ENCODE assay signal across 27 mouse cellular contexts in the genomic region with DNA sequence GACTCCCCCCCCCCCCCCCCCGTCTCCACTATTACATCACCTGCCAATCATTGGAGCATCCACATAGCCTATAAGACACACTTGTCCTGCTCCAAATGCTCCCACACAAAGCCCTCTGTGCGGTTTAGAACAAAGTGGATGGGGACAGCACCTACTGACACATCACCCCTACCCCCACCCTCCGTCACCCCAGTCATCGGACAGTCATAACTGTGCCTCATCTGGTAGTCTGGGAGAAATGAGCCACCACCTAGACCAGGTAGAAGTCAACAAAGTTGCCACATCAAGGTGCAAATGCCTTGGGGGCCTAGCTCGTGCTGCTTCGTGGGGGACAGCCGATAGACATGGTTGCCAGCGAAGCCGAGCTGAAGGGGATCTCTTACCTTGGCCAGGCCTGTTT.
DNase-seq lines count a peak whose midpoint lies in the region; ATAC-seq and TF ChIP-seq lines count a peak whose summit lies in the region.
"Had no signal": no experiment of that assay in that cellular context is flagged by ENCODE, and none has a peak within 500 bp of the region (broad histone marks: within the 10 kb centered on the region; RNA-seq: fewer than 3 reads in every experiment).

No protein-coding gene starts in this region.

- no peaks in the 10 kb centered on the region; the same call in 1 of the 2 replicates for H3K9me3 ChIP-seq in forebrain, embryonic 10.5 days
- no peaks in the 10 kb centered on the region for H3K9me3 ChIP-seq in forebrain, postnatal 0 days (ENCODE audit: low read length)
- no peaks in the 10 kb centered on the region for H3K9me3 ChIP-seq in midbrain, embryonic 16.5 days (replicated peaks; ENCODE audit: control insufficient read depth, low read length, poor library complexity, severe bottlenecking)
- no peaks in the 10 kb centered on the region for H3K9me3 ChIP-seq in midbrain, embryonic 15.5 days
- H3K9me3 ChIP-seq: embryonic facial prominence, embryonic 12.5 days; embryonic facial prominence, embryonic 15.5 days; forebrain, embryonic 12.5 days; forebrain, embryonic 15.5 days; G1E; intestine, embryonic 15.5 days had no signal

- H3K4me1 ChIP-seq in forebrain, embryonic 10.5 days: peaks cover 23% of the 10 kb centered on the region
- no peaks in the 10 kb centered on the region for H3K4me1 ChIP-seq in forebrain, postnatal 0 days (ENCODE audit: insufficient read depth)
- peaks cover 12% of the 10 kb centered on the region for H3K4me1 ChIP-seq in midbrain, embryonic 16.5 days (ENCODE audit: control insufficient read depth, insufficient read depth, low read length)
- peaks cover 18% of the 10 kb centered on the region for H3K4me1 ChIP-seq in midbrain, embryonic 15.5 days
- H3K4me1 ChIP-seq: embryonic facial prominence, embryonic 12.5 days; intestine, embryonic 15.5 days had no signal

- ATAC-seq in forebrain, postnatal 0 days: no peak
- 0 out of 2 replicates have a peak, but pooled peaks have one; percentile 36 for ATAC-seq in midbrain, embryonic 16.5 days
- no peak for ATAC-seq in midbrain, embryonic 15.5 days (replicated peaks)
- ATAC-seq in activated CD4-positive, CD25-positive, alpha-beta regulatory T cell, adult 4 months: peak; percentile 65
- ATAC-seq: forebrain, embryonic 15.5 days; hindbrain, postnatal 0 days; intestine, embryonic 15.5 days; Patski had no signal

- 97% methylated on average over 9 of the region's 9 CpGs for WGBS in forebrain, embryonic 10.5 days
- WGBS in forebrain, postnatal 0 days: 98% methylated on average over 9 of the region's 9 CpGs
- 91% methylated on average over 9 of the region's 9 CpGs for WGBS in midbrain, embryonic 16.5 days
- 94% methylated on average over 9 of the region's 9 CpGs for WGBS in midbrain, embryonic 15.5 days

- no peaks in the 10 kb centered on the region for H3K36me3 ChIP-seq in forebrain, embryonic 10.5 days (replicated peaks)
- H3K36me3 ChIP-seq in forebrain, postnatal 0 days (ENCODE audit: insufficient read depth): no peaks in the 10 kb centered on the region
- no peaks in the 10 kb centered on the region for H3K36me3 ChIP-seq in midbrain, embryonic 16.5 days (ENCODE audit: control insufficient read depth, insufficient read depth, low read length)
- no peaks in the 10 kb centered on the region for H3K36me3 ChIP-seq in midbrain, embryonic 15.5 days (replicated peaks)
- H3K36me3 ChIP-seq: embryonic facial prominence, embryonic 12.5 days; embryonic facial prominence, embryonic 15.5 days; forebrain, embryonic 12.5 days; forebrain, embryonic 15.5 days; G1E; intestine, embryonic 15.5 days had no signal

- TF ChIP-seq CTCF in forebrain, postnatal 0 days (IDR thresholded peaks at IDR 0.05; ENCODE audit: low read depth): no peak

- no peak overlapping the region for H3K4me3 ChIP-seq in forebrain, embryonic 10.5 days
- no peak overlapping the region for H3K4me3 ChIP-seq in forebrain, postnatal 0 days (ENCODE audit: low read depth, low read length)
- H3K4me3 ChIP-seq in midbrain, embryonic 16.5 days (ENCODE audit: low read depth, low read length): no peak overlapping the region
- H3K4me3 ChIP-seq in midbrain, embryonic 15.5 days: no peak overlapping the region
- H3K4me3 ChIP-seq: embryonic facial prominence, embryonic 12.5 days; embryonic facial prominence, embryonic 15.5 days; forebrain, embryonic 12.5 days; forebrain, embryonic 15.5 days; gastrocnemius, adult 2 months; intestine, embryonic 15.5 days had no signal

- H3K9ac ChIP-seq in forebrain, postnatal 0 days: no peak overlapping the region
- H3K9ac ChIP-seq in midbrain, embryonic 16.5 days (ENCODE audit: low read depth, low read length): no peak overlapping the region
- H3K9ac ChIP-seq in midbrain, embryonic 15.5 days: no peak overlapping the region
- H3K9ac ChIP-seq: embryonic facial prominence, embryonic 12.5 days; embryonic facial prominence, embryonic 15.5 days; forebrain, embryonic 12.5 days; forebrain, embryonic 15.5 days; hindbrain, embryonic 14.5 days; intestine, embryonic 15.5 days had no signal

- H3K27me3 ChIP-seq in forebrain, embryonic 10.5 days (ENCODE audit: poor library complexity, severe bottlenecking): no peaks in the 10 kb centered on the region
- H3K27me3 ChIP-seq in forebrain, postnatal 0 days (ENCODE audit: insufficient read depth, low read length): no peaks in the 10 kb centered on the region
- H3K27me3 ChIP-seq in midbrain, embryonic 16.5 days (ENCODE audit: control insufficient read depth, insufficient read depth, low read depth, low read length): no peaks in the 10 kb centered on the region
- H3K27me3 ChIP-seq in midbrain, embryonic 15.5 days (replicated peaks): no peaks in the 10 kb centered on the region
- H3K27me3 ChIP-seq: embryonic facial prominence, embryonic 12.5 days; embryonic facial prominence, embryonic 15.5 days; forebrain, embryonic 12.5 days; forebrain, embryonic 15.5 days; intestine, embryonic 15.5 days; Patski had no signal

- 0 out of 2 replicates have a peak overlapping the region, but pooled peaks have one; percentile 68 for H3K27ac ChIP-seq in forebrain, embryonic 10.5 days
- no peak overlapping the region for H3K27ac ChIP-seq in forebrain, postnatal 0 days (ENCODE audit: low read depth, low read length)
- no peak overlapping the region for H3K27ac ChIP-seq in midbrain, embryonic 16.5 days (ENCODE audit: low read length)
- H3K27ac ChIP-seq in midbrain, embryonic 15.5 days: no peak overlapping the region
- H3K27ac ChIP-seq: embryonic facial prominence, embryonic 12.5 days; embryonic facial prominence, embryonic 15.5 days; forebrain, embryonic 12.5 days; forebrain, embryonic 15.5 days; gastrocnemius, adult 2 months; hindbrain, embryonic 14.5 days; hindbrain, postnatal 0 days; intestine, embryonic 15.5 days had no signal

- no peak overlapping the region for H3K4me2 ChIP-seq in forebrain, postnatal 0 days (ENCODE audit: low read depth)
- H3K4me2 ChIP-seq in midbrain, embryonic 16.5 days (ENCODE audit: low read length): no peak overlapping the region
- H3K4me2 ChIP-seq in midbrain, embryonic 15.5 days: no peak overlapping the region
- H3K4me2 ChIP-seq: embryonic facial prominence, embryonic 12.5 days; embryonic facial prominence, embryonic 15.5 days; forebrain, embryonic 12.5 days; forebrain, embryonic 15.5 days; heart, embryonic 11.5 days; hindbrain, embryonic 14.5 days; intestine, embryonic 15.5 days had no signal

- no peak for DNase-seq in forebrain, embryonic 10.5 days (ENCODE audit: extremely low spot score, low spot score)
- DNase-seq in forebrain, postnatal 0 days: no peak
- DNase-seq in cerebellum, postnatal 14 days: no peak
- no peak for DNase-seq in ovary, postnatal 10 days (ENCODE audit: low spot score)
- DNase-seq in kidney, postnatal 4 days: no peak
- DNase-seq: adrenal gland, adult 8-10 months; adrenal gland, postnatal 25 days; cerebellum, adult 11-12 months; cerebellum, adult 8-10 months; cerebellum, postnatal 25 days; gastrocnemius, adult 2 months; gastrocnemius, postnatal 14 days; heart, adult 11 months; kidney, adult 11 months had no signal

Comparison
In these comparisons a context has a peak if more than half of its experiments do, and no peak if none do; other contexts are left out.
1. ATAC-seq: peak in midbrain, embryonic 16.5 days (single experiment) and activated CD4-positive, CD25-positive, alpha-beta regulatory T cell, adult 4 months (single experiment); none in forebrain, postnatal 0 days (single experiment) and midbrain, embryonic 15.5 days (single experiment).